ENCODE assay signal across 10 mouse cellular contexts in genomic region chr5:144051268-144051667, GRCm38 (mm10). TPM values are rescaled to one million over a fixed set of nuclear protein-coding genes. Genes with fewer than 3 reads are reported as not detected.
A peak's percentile ranks its signal among the peaks of the same experiment; 100 is the strongest.
DNase-seq lines count a peak whose midpoint lies in the region; ATAC-seq and TF ChIP-seq lines count a peak whose summit lies in the region.
"Had no signal": no experiment of that assay in that cellular context is flagged by ENCODE, and none has a peak within 500 bp of the region (broad histone marks: within the 10 kb centered on the region; RNA-seq: fewer than 3 reads in every experiment).

No protein-coding gene starts in this region.

- H3K27ac ChIP-seq in kidney, postnatal 0 days: no peak overlapping the region
- no peak overlapping the region for H3K27ac ChIP-seq in kidney, embryonic 16.5 days (ENCODE audit: low read length)
- H3K27ac ChIP-seq: forebrain, embryonic 15.5 days had no signal

- no peaks in the 10 kb centered on the region for H3K9me3 ChIP-seq in kidney, postnatal 0 days (replicated peaks; ENCODE audit: low read length)
- no peaks in the 10 kb centered on the region for H3K9me3 ChIP-seq in kidney, embryonic 16.5 days (ENCODE audit: low read length)
- H3K9me3 ChIP-seq: forebrain, embryonic 15.5 days had no signal

- no peak overlapping the region for H3K4me2 ChIP-seq in kidney, postnatal 0 days (ENCODE audit: low read length)
- no peak overlapping the region for H3K4me2 ChIP-seq in kidney, embryonic 16.5 days (replicated peaks; ENCODE audit: low read depth, low read length)
- H3K4me2 ChIP-seq: forebrain, embryonic 15.5 days had no signal

- no peak overlapping the region for H3K4me3 ChIP-seq in kidney, postnatal 0 days (replicated peaks; ENCODE audit: low read depth, low read length)
- no peak overlapping the region for H3K4me3 ChIP-seq in kidney, embryonic 16.5 days (ENCODE audit: low read length)
- H3K4me3 ChIP-seq: forebrain, embryonic 15.5 days had no signal

- H3K27me3 ChIP-seq in kidney, postnatal 0 days (ENCODE audit: insufficient read depth, low read length): no peaks in the 10 kb centered on the region
- H3K27me3 ChIP-seq in kidney, embryonic 16.5 days (ENCODE audit: insufficient read depth, low read length): no peaks in the 10 kb centered on the region; the same call in 1 of the 2 replicates
- H3K27me3 ChIP-seq: forebrain, embryonic 15.5 days had no signal

- no peak for ATAC-seq in kidney, postnatal 0 days (replicated peaks; ENCODE audit: low FRiP score, low read depth)
- no peak for ATAC-seq in kidney, embryonic 16.5 days (ENCODE audit: low FRiP score, low TSS enrichment)
- peak; percentile 87 for ATAC-seq in megakaryocyte-erythroid progenitor cell, adult 5-6 weeks (replicated peaks; ENCODE audit: low FRiP score, low TSS enrichment, poor library complexity, severe bottlenecking)
- ATAC-seq: forebrain, embryonic 15.5 days had no signal

- no peaks in the 10 kb centered on the region for H3K36me3 ChIP-seq in kidney, postnatal 0 days (ENCODE audit: insufficient read depth, low read length)
- no peaks in the 10 kb centered on the region for H3K36me3 ChIP-seq in kidney, embryonic 16.5 days (ENCODE audit: insufficient read depth, low read length)
- H3K36me3 ChIP-seq: forebrain, embryonic 15.5 days had no signal

- no peaks in the 10 kb centered on the region for H3K4me1 ChIP-seq in kidney, postnatal 0 days (replicated peaks; ENCODE audit: insufficient read depth, low read length)
- no peaks in the 10 kb centered on the region for H3K4me1 ChIP-seq in kidney, embryonic 16.5 days (ENCODE audit: insufficient read depth, low read length)

- TF ChIP-seq CTCF in kidney, postnatal 0 days (IDR thresholded peaks at IDR 0.05; ENCODE audit: low read depth): peak; percentile 53

- H3K9ac ChIP-seq in kidney, postnatal 0 days (ENCODE audit: low read depth, low read length): no peak overlapping the region
- H3K9ac ChIP-seq in kidney, embryonic 16.5 days (replicated peaks; ENCODE audit: low read length): no peak overlapping the region
- H3K9ac ChIP-seq: forebrain, embryonic 15.5 days had no signal

- no peak for DNase-seq in kidney, postnatal 0 days (ENCODE audit: low spot score)
- DNase-seq in B cell, adult 2 months: peak; percentile 21 to 25
- peak; percentile 26 for DNase-seq in MEL-GATA-1-ER (ENCODE audit: extremely low read depth, low read depth)
- no peak for DNase-seq in right cerebral cortex, postnatal 25 days
- DNase-seq in gastrocnemius, adult 8-10 months (ENCODE audit: low spot score in 2 of 2): no peak
- DNase-seq: adrenal gland, adult 2 months; layer of hippocampus, postnatal 36 days had no signal

RNA-seq across cellular contexts. Expression of gene Ocm, which starts 24.8 kb away (rescaled TPM):
- 4.5 and 5.9 TPM in 2 replicates for polyA plus RNA-seq in kidney, postnatal 0 days (2015; fragmentation: Nextera tagmentation; extraction: Ambion mirVana)
- polyA plus RNA-seq in kidney, embryonic 16.5 days (2015; fragmentation: Nextera tagmentation; extraction: Ambion mirVana): 3.2 and 5.6 TPM in 2 replicates
- not detected in 2 replicates for total RNA-seq in megakaryocyte-erythroid progenitor cell, adult 5-6 weeks (2014; fragmentation: Nextera tagmentation)
- total RNA-seq in megakaryocyte-erythroid progenitor cell, adult 5-6 weeks (2017): not detected in 2 replicates
- not detected for total RNA-seq in gastrocnemius, adult 8-10 months (2022)
- total RNA-seq: adrenal gland, adult 2 months; layer of hippocampus, postnatal 36 days had no signal
- polyA plus RNA-seq: adrenal gland, adult 2 months; forebrain, embryonic 15.5 days had no signal

RNA-seq across cellular contexts. Expression of gene Ccz1, which starts 36.6 kb away (rescaled TPM):
- 78.5 and 78.9 TPM in 2 replicates for polyA plus RNA-seq in kidney, postnatal 0 days (2015; fragmentation: Nextera tagmentation; extraction: Ambion mirVana)
- polyA plus RNA-seq in kidney, embryonic 16.5 days (2015; fragmentation: Nextera tagmentation; extraction: Ambion mirVana): 86.7 and 89.2 TPM in 2 replicates
- 72.5 and 74.1 TPM in 2 replicates for total RNA-seq in megakaryocyte-erythroid progenitor cell, adult 5-6 weeks (2014; fragmentation: Nextera tagmentation)
- 91.1 and 98.6 TPM in 2 replicates for total RNA-seq in megakaryocyte-erythroid progenitor cell, adult 5-6 weeks (2017)
- 10 to 100 TPM; 43.3 to 56.5 (median 44.4) TPM for total RNA-seq in gastrocnemius, adult 8-10 months (2022)

RNA-seq across cellular contexts. Expression of gene Lmtk2, which starts 49.0 kb away (rescaled TPM):
- 4.9 and 5.1 TPM in 2 replicates for polyA plus RNA-seq in kidney, postnatal 0 days (2015; fragmentation: Nextera tagmentation; extraction: Ambion mirVana)
- 5.6 and 6.5 TPM in 2 replicates for polyA plus RNA-seq in kidney, embryonic 16.5 days (2015; fragmentation: Nextera tagmentation; extraction: Ambion mirVana)
- total RNA-seq in megakaryocyte-erythroid progenitor cell, adult 5-6 weeks (2014; fragmentation: Nextera tagmentation): 12.5 and 22.1 TPM in 2 replicates
- total RNA-seq in megakaryocyte-erythroid progenitor cell, adult 5-6 weeks (2017): 9.2 and 12.2 TPM in 2 replicates
- total RNA-seq in gastrocnemius, adult 8-10 months (2022): 10 to 100 TPM; 27.0 to 32.6 (median 28.3) TPM

Comparison
In these comparisons a context has a peak if more than half of its experiments do, and no peak if none do; other contexts are left out.
1. DNase-seq: peak in B cell, adult 2 months (2 of 2) and MEL-GATA-1-ER (single experiment); none in kidney, postnatal 0 days (single experiment), right cerebral cortex, postnatal 25 days (single experiment) and gastrocnemius, adult 8-10 months (0 of 2).